ENCODE assay signal across 10 mouse cellular contexts in the genomic region with DNA sequence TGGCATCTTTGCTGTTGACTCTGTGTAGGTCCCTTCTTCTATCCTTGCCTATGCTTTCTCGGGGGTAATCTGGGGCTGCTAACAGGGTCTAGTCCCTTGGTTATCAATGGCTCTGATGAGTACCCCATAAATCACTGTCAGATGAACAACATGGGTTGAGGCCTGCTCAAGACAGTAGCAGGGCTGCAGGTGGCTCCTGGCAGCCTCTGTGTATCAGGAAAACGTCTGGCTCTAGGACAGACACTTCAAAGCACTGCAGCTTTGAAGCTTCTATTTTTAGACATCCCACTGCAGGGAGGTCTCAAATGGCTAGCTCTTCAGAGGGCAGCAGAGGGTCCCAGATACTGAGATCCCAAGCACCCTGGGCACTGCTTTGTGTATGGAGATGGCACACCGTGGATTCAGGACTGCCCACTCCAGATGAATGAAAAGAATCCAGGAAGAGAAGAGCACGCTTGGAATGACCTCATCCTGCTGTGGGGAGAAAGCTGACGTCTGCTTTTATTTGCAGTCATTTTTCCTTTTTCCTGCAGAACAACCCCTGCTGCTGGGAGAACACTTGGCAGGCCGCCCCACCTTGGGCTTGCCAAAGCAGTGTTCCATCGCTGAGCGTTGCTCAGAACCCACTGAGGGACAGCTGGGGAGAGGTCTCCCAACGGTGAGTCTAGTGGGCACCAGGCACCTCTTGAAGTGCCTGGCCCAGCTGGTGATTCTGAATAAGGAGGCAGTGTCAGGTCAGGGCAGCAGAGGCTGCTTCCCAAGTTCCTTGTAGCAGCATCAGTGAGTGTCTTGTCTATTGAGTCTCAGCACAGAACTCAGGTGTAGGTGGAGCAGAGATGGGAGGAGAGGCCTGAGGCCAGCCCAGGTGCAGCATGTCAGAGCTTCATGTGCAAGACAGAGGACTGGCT. TPM values are rescaled to one million over a fixed set of nuclear protein-coding genes. Genes with fewer than 3 reads are reported as not detected.
DNase-seq lines count a peak whose midpoint lies in the region; ATAC-seq and TF ChIP-seq lines count a peak whose summit lies in the region.
"Had no signal": no experiment of that assay in that cellular context is flagged by ENCODE, and none has a peak within 500 bp of the region (broad histone marks: within the 10 kb centered on the region; RNA-seq: fewer than 3 reads in every experiment).

No protein-coding gene starts in this region.

- ATAC-seq in lung, embryonic 14.5 days (ENCODE audit: insufficient read depth), result peak; percentile 90
- peak; percentile 61; the same call in 1 of the 2 replicates for ATAC-seq in heart, embryonic 12.5 days (ENCODE audit: insufficient number of reproducible peaks, low FRiP score)
- ATAC-seq in neural tube, embryonic 14.5 days (ENCODE audit: low read depth), result peak; percentile 54; the same call in 1 of the 2 replicates
- ATAC-seq in CD4-positive, CD25-positive, alpha-beta regulatory T cell, adult 4 months, result no peak
- no peak for ATAC-seq in erythroblast, adult 5-6 weeks (replicated peaks; ENCODE audit: low FRiP score, poor library complexity, severe bottlenecking)

- no peaks in the 10 kb centered on the region for H3K4me1 ChIP-seq in lung, embryonic 14.5 days (ENCODE audit: insufficient read depth)
- peaks cover 15% of the 10 kb centered on the region for H3K4me1 ChIP-seq in heart, embryonic 12.5 days (replicated peaks)
- H3K4me1 ChIP-seq in neural tube, embryonic 14.5 days (ENCODE audit: control insufficient read depth, insufficient read depth, low read length), result no peaks in the 10 kb centered on the region

- no peak for TF ChIP-seq CTCF in lung, embryonic 14.5 days (IDR thresholded peaks at IDR 0.05; ENCODE audit: low read depth)

- no peaks in the 10 kb centered on the region for H3K9me3 ChIP-seq in lung, embryonic 14.5 days (ENCODE audit: low read depth, low read length)
- H3K9me3 ChIP-seq in heart, embryonic 12.5 days (replicated peaks), result no peaks in the 10 kb centered on the region
- no peaks in the 10 kb centered on the region for H3K9me3 ChIP-seq in neural tube, embryonic 14.5 days (ENCODE audit: control insufficient read depth, low read length)

- no peak overlapping the region for H3K4me3 ChIP-seq in lung, embryonic 14.5 days (ENCODE audit: low read depth, low read length)
- H3K4me3 ChIP-seq in heart, embryonic 12.5 days, result no peak overlapping the region
- no peak overlapping the region for H3K4me3 ChIP-seq in neural tube, embryonic 14.5 days (ENCODE audit: low read depth, low read length)
- H3K4me3 ChIP-seq: myocyte had no signal

- no peaks in the 10 kb centered on the region for H3K27me3 ChIP-seq in lung, embryonic 14.5 days (ENCODE audit: insufficient read depth, low read length)
- no peaks in the 10 kb centered on the region for H3K27me3 ChIP-seq in heart, embryonic 12.5 days (replicated peaks)
- no peaks in the 10 kb centered on the region for H3K27me3 ChIP-seq in neural tube, embryonic 14.5 days (ENCODE audit: control insufficient read depth, insufficient read depth, low read length)

- 19% methylated on average over 9 of the region's 9 CpGs for WGBS in lung, embryonic 14.5 days
- 22% methylated on average over 9 of the region's 9 CpGs for WGBS in heart, embryonic 12.5 days
- 42% methylated on average over 9 of the region's 9 CpGs for WGBS in neural tube, embryonic 14.5 days

- DNase-seq in lung, embryonic 14.5 days, result peak; percentile 76
- no peak for DNase-seq in lung, postnatal 25 days (ENCODE audit: low spot score)
- DNase-seq in cerebellum, postnatal 10 days, result peak; percentile 93 to 94
- DNase-seq in layer of hippocampus, adult 9-11 months, result peak; percentile 69

- no peak overlapping the region for H3K4me2 ChIP-seq in lung, embryonic 14.5 days
- peak overlapping the region; percentile 47 for H3K4me2 ChIP-seq in heart, embryonic 12.5 days
- H3K4me2 ChIP-seq in neural tube, embryonic 14.5 days (ENCODE audit: low read depth, low read length), result no peak overlapping the region

- H3K27ac ChIP-seq in lung, embryonic 14.5 days (ENCODE audit: low read depth), result peak overlapping the region; percentile 71
- H3K27ac ChIP-seq in heart, embryonic 12.5 days (ENCODE audit: poor library complexity, severe bottlenecking), result peak overlapping the region; percentile 49
- no peak overlapping the region for H3K27ac ChIP-seq in neural tube, embryonic 14.5 days (ENCODE audit: low read depth, low read length)

- H3K9ac ChIP-seq in lung, embryonic 14.5 days, result no peak overlapping the region
- 0 out of 2 replicates have a peak overlapping the region, but pooled peaks have one; percentile 7 for H3K9ac ChIP-seq in heart, embryonic 12.5 days
- no peak overlapping the region for H3K9ac ChIP-seq in neural tube, embryonic 14.5 days (replicated peaks; ENCODE audit: low read depth, low read length)

- H3K36me3 ChIP-seq in lung, embryonic 14.5 days (ENCODE audit: insufficient read depth), result no peaks in the 10 kb centered on the region
- H3K36me3 ChIP-seq in heart, embryonic 12.5 days, result no peaks in the 10 kb centered on the region
- no peaks in the 10 kb centered on the region for H3K36me3 ChIP-seq in neural tube, embryonic 14.5 days (ENCODE audit: control insufficient read depth, insufficient read depth, low read length)

RNA-seq across cellular contexts. Expression of a gene that starts 54.0 kb away (rescaled TPM):
- 5.9 and 6.3 TPM in 2 replicates for polyA plus RNA-seq in lung, embryonic 14.5 days (2014; fragmentation: Nextera tagmentation; extraction: Ambion mirVana)
- polyA plus RNA-seq in heart, embryonic 12.5 days (2016; fragmentation: Nextera tagmentation; extraction: Ambion mirVana), result 0.09 and 0.30 TPM in 2 replicates
- 0.68 and 0.86 TPM in 2 replicates for polyA plus RNA-seq in neural tube, embryonic 14.5 days (2014; fragmentation: Nextera tagmentation; extraction: Ambion mirVana)
- polyA plus RNA-seq in CD4-positive, CD25-positive, alpha-beta regulatory T cell, adult 4 months (2017; shearing (Covaris generic)), result not detected
- total RNA-seq in erythroblast, adult 5-6 weeks (2015; ENCODE audit: low replicate concordance), result not detected in 2 replicates
- not detected in 2 replicates for total RNA-seq in erythroblast, adult 5-6 weeks (2017; ENCODE audit: low replicate concordance)
- total RNA-seq: MEL had no signal
- polyA plus RNA-seq: myocyte had no signal

Comparison
In these comparisons a context has a peak if more than half of its experiments do, and no peak if none do; other contexts are left out.
1. ATAC-seq: peak in lung, embryonic 14.5 days (single experiment), heart, embryonic 12.5 days (single experiment) and neural tube, embryonic 14.5 days (single experiment); none in CD4-positive, CD25-positive, alpha-beta regulatory T cell, adult 4 months (single experiment) and erythroblast, adult 5-6 weeks (single experiment).